Mouse (Mus musculus) megakaryocyte, embryonic 14.5 days (primary cell): Measurements from ENCODE around the gene Neil1.

Source experiments
- FLI1 ChIP-seq: IDR thresholded peaks from 2 replicates; pipeline ENCODE4 v1.6.1; 2012; ENCODE audit warnings: low read length, inconsistent platforms, mixed read lengths
- GATA1 ChIP-seq: IDR thresholded peaks from 3 replicates; pipeline ENCODE4 v1.6.1; 2012; ENCODE audit warnings: mixed read lengths, low read length, inconsistent platforms, borderline replicate concordance

- TF ChIP-seq GATA1 = no peak
- TF ChIP-seq FLI1 = no peak
Observed at GRCm38 (mm10) chr9:57147205-57148143, 631 bp downstream of the Neil1 start.
